ENCODE assay signal across 7 mouse cellular contexts in the genomic region with DNA sequence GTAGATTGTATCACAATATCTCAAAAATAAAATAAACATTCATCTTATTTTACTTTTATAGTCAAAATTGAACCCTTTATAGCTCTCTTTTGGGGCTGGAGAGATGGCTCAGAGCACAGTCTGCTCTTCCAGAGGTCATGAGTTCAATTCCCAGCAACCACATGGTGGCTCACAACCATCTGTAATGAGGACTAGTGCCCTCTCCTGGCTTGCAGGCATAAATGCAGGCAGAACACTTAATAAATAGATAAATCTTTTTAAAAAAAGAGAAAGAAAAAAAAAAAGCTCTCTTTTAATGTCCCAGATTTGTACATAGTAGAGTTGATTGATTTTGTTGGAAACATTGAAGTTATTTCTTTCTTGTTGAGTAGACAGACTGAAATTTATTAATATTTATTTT.
DNase-seq lines count a peak whose midpoint lies in the region; ATAC-seq and TF ChIP-seq lines count a peak whose summit lies in the region.
"Not testable (repeated sequence)": the region's sequence is repeated elsewhere in the genome, so short reads cannot be mapped to it uniquely, and the experiment has no call there.

No protein-coding gene starts in this region.

- H3K27me3 ChIP-seq in CH12.LX (replicated peaks); MEL (ENCODE audit: control insufficient read depth in 1 of 2, insufficient read depth in 2 of 2, low read length in 2 of 2); heart, adult 2 months (ENCODE audit: control insufficient read depth, insufficient read depth, low read length); liver, embryonic 14.5 days (ENCODE audit: control insufficient read depth, insufficient read depth, low read length); stomach, postnatal 0 days (ENCODE audit: control insufficient read depth, insufficient read depth, low read length): not testable (repeated sequence)

- not testable (repeated sequence) for H3K4me2 ChIP-seq in CH12.LX (ENCODE audit: insufficient read depth, low read depth, poor library complexity, severe bottlenecking); liver, embryonic 14.5 days (ENCODE audit: low read depth); stomach, postnatal 0 days (replicated peaks; ENCODE audit: low read depth)

- in situ Hi-C loops in CH12.LX (cut with MboI; ENCODE audit: low pct_ligation_motif_present, low pct_unique_long_range_greater_than_20kb, low sequenced_read_pairs) = not testable (repeated sequence)

- not testable (repeated sequence) for H3K27ac ChIP-seq in CH12.LX (ENCODE audit: insufficient read depth, low read depth); MEL (ENCODE audit: control insufficient read depth, low read depth, low read length); heart, adult 2 months; layer of hippocampus, adult 2 months; liver, embryonic 14.5 days; stomach, postnatal 0 days (replicated peaks)

- TF ChIP-seq CTCF in CH12.LX (conservative IDR thresholded peaks at IDR 0.05 in 1 of 2, IDR thresholded peaks at IDR 0.05 in 1 of 2; ENCODE audit: low read depth in 2 of 2, low read length in 2 of 2) = peak in 1 of 2 experiments; percentile 42; a peak in 2 of 4 replicates
- TF ChIP-seq CTCF in MEL (IDR thresholded peaks at IDR 0.05 in 2 of 3, conservative IDR thresholded peaks at IDR 0.05 in 1 of 3; ENCODE audit: control insufficient read depth in 1 of 3, insufficient read depth in 1 of 3, low read depth in 2 of 3, low read length in 3 of 3, poor library complexity in 1 of 3, severe bottlenecking in 1 of 3) = peak in 2 of 3 experiments; percentile 22 to 51; a peak in 3 of 6 replicates
- TF ChIP-seq CTCF in heart, adult 2 months (IDR thresholded peaks at IDR 0.05) = peak; percentile 50
- peak; percentile 57 for TF ChIP-seq CTCF in layer of hippocampus, adult 2 months (conservative IDR thresholded peaks at IDR 0.05)
- peak; percentile 24 for TF ChIP-seq CTCF in liver, embryonic 14.5 days (IDR thresholded peaks at IDR 0.05; ENCODE audit: low read depth)
- TF ChIP-seq CTCF in stomach, postnatal 0 days (IDR thresholded peaks at IDR 0.05; ENCODE audit: low read depth) = peak; percentile 13; the same call in 1 of the 2 replicates

- TF ChIP-seq RAD21 in CH12.LX (IDR thresholded peaks at IDR 0.05; ENCODE audit: low read depth, low read length); MEL (IDR thresholded peaks at IDR 0.05; ENCODE audit: low read depth, low read length): not testable (repeated sequence)

- not testable (repeated sequence) for H3K4me3 ChIP-seq in CH12.LX (replicated peaks in 1 of 3; ENCODE audit: low read depth in 2 of 3, low read length in 2 of 3, poor library complexity in 1 of 3); MEL (ENCODE audit: control insufficient read depth in 1 of 2, insufficient read depth in 1 of 2, low read depth in 2 of 2, low read length in 2 of 2); heart, adult 2 months; layer of hippocampus, adult 2 months; liver, embryonic 14.5 days (ENCODE audit: insufficient read depth in 1 of 2, low read depth in 2 of 2, low read length in 2 of 2); stomach, postnatal 0 days (ENCODE audit: low read depth, low read length)

- not testable (repeated sequence) for TF ChIP-seq POLR2A in CH12.LX (IDR thresholded peaks at IDR 0.05; ENCODE audit: low read depth, low read length); MEL (IDR thresholded peaks at IDR 0.05; ENCODE audit: control insufficient read depth in 1 of 2, insufficient read depth in 1 of 2, low read depth in 1 of 2, low read length in 2 of 2, poor library complexity in 1 of 2); heart, adult 2 months (IDR thresholded peaks at IDR 0.05; ENCODE audit: insufficient read depth, low read depth, low read length)

- intact Hi-C loops in heart, adult 2 months (cut with DNase I) = not testable (repeated sequence)

- not testable (repeated sequence) for H3K36me3 ChIP-seq in CH12.LX (replicated peaks in 1 of 2; ENCODE audit: control insufficient read depth in 1 of 2, insufficient read depth in 1 of 2, low read length in 1 of 2); MEL (ENCODE audit: control insufficient read depth in 1 of 2, insufficient read depth in 2 of 2, low read length in 2 of 2); heart, adult 2 months (ENCODE audit: control insufficient read depth, insufficient read depth, low read length); liver, embryonic 14.5 days (replicated peaks; ENCODE audit: control insufficient read depth, insufficient read depth, low read depth); stomach, postnatal 0 days (ENCODE audit: control insufficient read depth, insufficient read depth, low read length)

- H3K9me3 ChIP-seq in CH12.LX (replicated peaks; ENCODE audit: low read length); MEL (replicated peaks; ENCODE audit: insufficient read depth, low read length); liver, embryonic 14.5 days (ENCODE audit: control insufficient read depth, low read length); stomach, postnatal 0 days (ENCODE audit: control insufficient read depth, low read length): not testable (repeated sequence)

- H3K79me2 ChIP-seq in CH12.LX (replicated peaks; ENCODE audit: control insufficient read depth, extremely low read depth, insufficient read depth, poor library complexity, severe bottlenecking); MEL (ENCODE audit: control insufficient read depth, insufficient read depth, low read length, poor library complexity); heart, adult 2 months (replicated peaks; ENCODE audit: control insufficient read depth, insufficient read depth, low read length): not testable (repeated sequence)

- dilution Hi-C loops in CH12.LX (cut with MboI; ENCODE audit: extremely low pct_ligation_motif_present, extremely low pct_unique_long_range_greater_than_20kb, low sequenced_read_pairs) = not testable (repeated sequence)

- ATAC-seq in liver, embryonic 14.5 days (ENCODE audit: insufficient read depth); stomach, postnatal 0 days (ENCODE audit: low FRiP score, low TSS enrichment): not testable (repeated sequence)

- not testable (repeated sequence) for TF ChIP-seq EP300 in CH12.LX (IDR thresholded peaks at IDR 0.05; ENCODE audit: low read length); MEL (IDR thresholded peaks at IDR 0.05; ENCODE audit: low read depth in 1 of 2, low read length in 2 of 2); heart, adult 2 months (IDR thresholded peaks at IDR 0.05; ENCODE audit: insufficient read depth, low read depth, low read length); liver, embryonic 14.5 days (IDR thresholded peaks at IDR 0.05; ENCODE audit: low read depth); stomach, postnatal 0 days (optimal IDR thresholded peaks at IDR 0.05)

- not testable (repeated sequence) for H3K9ac ChIP-seq in CH12.LX (ENCODE audit: insufficient read depth, low read depth); MEL (ENCODE audit: control insufficient read depth, low read depth, low read length, poor library complexity, severe bottlenecking); heart, adult 2 months (ENCODE audit: low read depth, low read length); liver, embryonic 14.5 days (replicated peaks); stomach, postnatal 0 days (ENCODE audit: low read length)

- not testable (repeated sequence) for H3K4me1 ChIP-seq in CH12.LX (ENCODE audit: control insufficient read depth in 1 of 2, insufficient read depth in 2 of 2); MEL (ENCODE audit: control insufficient read depth in 1 of 2, insufficient read depth in 2 of 2, low read length in 2 of 2); heart, adult 2 months (ENCODE audit: control insufficient read depth, insufficient read depth, low read length); liver, embryonic 14.5 days (replicated peaks; ENCODE audit: control insufficient read depth in 2 of 2, insufficient read depth in 2 of 2, low read length in 1 of 2); stomach, postnatal 0 days (replicated peaks; ENCODE audit: control insufficient read depth, insufficient read depth)

- DNase-seq in CH12.LX (ENCODE audit: extremely low read depth); MEL (ENCODE audit: low read depth, low spot score); heart, adult 2 months; layer of hippocampus, adult 2 months (ENCODE audit: low spot score in 2 of 2); liver, embryonic 14.5 days (ENCODE audit: low read depth in 3 of 3, low spot score in 3 of 3); stomach, postnatal 0 days (ENCODE audit: low spot score): not testable (repeated sequence)
- peak; percentile 2 for DNase-seq in R1 (ENCODE audit: low read depth, low spot score)

TF ChIP-seq in CH12.LX, 34 proteins besides CTCF, POLR2A, EP300 and RAD21:
- peak; percentile 12; the same call in 1 of the 2 replicates for TF ChIP-seq SMC3 (IDR thresholded peaks at IDR 0.05; ENCODE audit: low read depth, low read length)
TF ChIP-seq in CH12.LX: peak in this region for 1; not testable (repeated sequence) for 33.

TF ChIP-seq in MEL, 35 proteins besides CTCF, POLR2A, EP300 and RAD21:
- 0 out of 2 replicates have a peak, but pooled peaks have one; percentile 37 for TF ChIP-seq ZNF384 (IDR thresholded peaks at IDR 0.05; ENCODE audit: low read depth, low read length)
- TF ChIP-seq SMC3 (IDR thresholded peaks at IDR 0.05; ENCODE audit: low read depth, low read length) = peak; percentile 39
- 0 out of 2 replicates have a peak, but pooled peaks have one; percentile 37 for TF ChIP-seq MYC (IDR thresholded peaks at IDR 0.05; ENCODE audit: low read depth, low read length)
- TF ChIP-seq ZC3H11A (IDR thresholded peaks at IDR 0.05; ENCODE audit: low read depth, low read length) = 0 out of 2 replicates have a peak, but pooled peaks have one; percentile 11
TF ChIP-seq in MEL: peak in this region for 4; not testable (repeated sequence) for 31.
